Mouse (Mus musculus): ENCODE measurements at regions not wholly inside any gene's neighbourhood (a gene's known extent, or its start where the extent isn't known, plus 50 kb on each side); places are given as distances from the start of the nearest gene placed in this dataset.
A peak's percentile ranks its signal among the peaks of the same experiment; 100 is the strongest.

DNA sequence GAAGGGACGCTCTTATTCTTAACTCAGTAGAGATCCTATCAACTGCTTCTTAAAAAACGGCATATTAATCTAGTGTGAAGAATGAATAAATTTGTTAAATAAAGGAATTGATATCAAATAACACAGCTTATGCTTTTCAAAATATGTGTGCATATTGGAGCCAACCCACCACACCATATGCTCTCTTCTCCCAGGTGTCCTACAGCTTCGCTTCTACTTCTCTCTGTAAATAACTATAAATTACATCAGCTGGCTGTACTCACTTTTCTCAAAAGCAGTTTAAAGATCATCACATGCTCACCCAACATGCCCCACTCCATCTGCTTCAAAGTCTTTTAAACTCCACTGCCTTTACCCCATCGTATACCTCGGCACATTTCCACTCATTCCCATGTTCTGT lies 777.0 kb downstream of the Rapgef2 start:
- no peak for TF ChIP-seq CTCF (conservative IDR thresholded peaks at IDR 0.05)
- peak; percentile 40 to 57 for DNase-seq (ENCODE audit: low spot score in 2 of 2)
- H3K4me3 ChIP-seq, result no peak overlapping the region
- H3K27ac ChIP-seq, result peak overlapping the region; percentile 14; the same call in 1 of the 2 replicates

DNA sequence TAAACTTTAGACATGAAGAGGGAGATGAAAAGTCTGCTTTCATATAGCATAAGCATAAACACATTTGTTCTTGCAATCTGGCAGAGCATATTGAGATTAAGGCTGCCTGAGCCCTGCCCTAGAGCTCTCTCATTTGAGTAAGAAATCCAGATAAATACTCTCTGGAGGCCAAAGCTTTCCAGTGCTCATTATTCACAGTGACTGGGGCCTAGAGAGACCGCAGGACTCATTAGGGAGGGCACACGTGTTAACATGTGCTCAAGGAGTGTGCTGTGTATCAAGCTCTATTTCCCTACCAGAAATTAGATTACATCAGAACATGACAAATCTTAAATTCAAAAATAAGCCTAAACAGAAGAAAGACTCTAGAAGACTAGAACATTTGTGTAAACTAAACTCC lies 808.6 kb downstream of the Rapgef2 start:
- no peak for TF ChIP-seq CTCF (conservative IDR thresholded peaks at IDR 0.05)
- no peak overlapping the region for H3K27ac ChIP-seq
- peak in 1 of 2 experiments; percentile 26 for DNase-seq (ENCODE audit: low spot score in 2 of 2)

More for the DNA sequence above, 808.6 kb downstream of the Rapgef2 start:
- H3K4me3 ChIP-seq, result no peak overlapping the region
